Mouse (Mus musculus): Measurements from ENCODE around the gene Acsm4. TPM values are rescaled to one million over a fixed set of nuclear protein-coding genes. Genes with fewer than 3 reads are reported as not detected.
"Not testable (repeated sequence)": the region's sequence is repeated elsewhere in the genome, so short reads cannot be mapped to it uniquely, and the experiment has no call there.

Acsm4 gene
- not detected in 2 replicates for total RNA-seq (2017)

- ATAC-seq (replicated peaks; ENCODE audit: low read depth, poor library complexity, severe bottlenecking) = no peak
These were observed at the start of gene Acsm4 for GRCm38 (mm10) chr7:119689726-119690125. TSS of gene Acsm4 (plus strand) at chr7:119690026.

GRCm38 (mm10) chr7:119642307-119642706, 47.5 kb upstream of the Acsm4 start:
- ATAC-seq (replicated peaks; ENCODE audit: low read depth, poor library complexity, severe bottlenecking) = no peak

GRCm38 (mm10) chr7:119667893-119668292, 21.9 kb upstream of the Acsm4 start:
- ATAC-seq (replicated peaks; ENCODE audit: low read depth, poor library complexity, severe bottlenecking) = no peak

- no peak for ATAC-seq (replicated peaks; ENCODE audit: low read depth, poor library complexity, severe bottlenecking)
These were observed 19.4 kb upstream of the Acsm4 start for GRCm38 (mm10) chr7:119670395-119670794.

GRCm38 (mm10) chr7:119670925-119671324, 18.9 kb upstream of the Acsm4 start:
- no peak for ATAC-seq (replicated peaks; ENCODE audit: low read depth, poor library complexity, severe bottlenecking)

- ATAC-seq (replicated peaks; ENCODE audit: low read depth, poor library complexity, severe bottlenecking) = peak; percentile 93
These were observed 16.4 kb upstream of the Acsm4 start for GRCm38 (mm10) chr7:119673465-119673864.

GRCm38 (mm10) chr7:119680107-119680506, 9.7 kb upstream of the Acsm4 start:
- no peak for ATAC-seq (replicated peaks; ENCODE audit: low read depth, poor library complexity, severe bottlenecking)

- no peak for ATAC-seq (replicated peaks; ENCODE audit: low read depth, poor library complexity, severe bottlenecking)
These were observed 7.1 kb upstream of the Acsm4 start for GRCm38 (mm10) chr7:119682699-119683098.

- no peak for ATAC-seq (replicated peaks; ENCODE audit: low read depth, poor library complexity, severe bottlenecking)
These were observed 2.5 kb downstream of the Acsm4 start for GRCm38 (mm10) chr7:119692302-119692701.

GRCm38 (mm10) chr7:119694926-119695325, 5.1 kb downstream of the Acsm4 start:
- ATAC-seq (replicated peaks; ENCODE audit: low read depth, poor library complexity, severe bottlenecking) = no peak

GRCm38 (mm10) chr7:119714111-119714510, 24.3 kb downstream of the Acsm4 start:
- no peak for ATAC-seq (replicated peaks; ENCODE audit: low read depth, poor library complexity, severe bottlenecking)

- peak; percentile 94 for ATAC-seq (replicated peaks; ENCODE audit: low read depth, poor library complexity, severe bottlenecking)
These were observed 30.6 kb downstream of the Acsm4 start, which contains the start of gene Thumpd1 for GRCm38 (mm10) chr7:119720253-119720946. TSS of gene Thumpd1 (minus strand) at chr7:119720798.

- peak; percentile 37 for ATAC-seq (replicated peaks; ENCODE audit: low read depth, poor library complexity, severe bottlenecking)
These were observed 31.1 kb downstream of the Acsm4 start for GRCm38 (mm10) chr7:119720947-119721310.

GRCm38 (mm10) chr7:119727621-119728020, 37.8 kb downstream of the Acsm4 start:
- ATAC-seq (replicated peaks; ENCODE audit: low read depth, poor library complexity, severe bottlenecking) = no peak

- ATAC-seq (replicated peaks; ENCODE audit: low read depth, poor library complexity, severe bottlenecking) = not testable (repeated sequence)
These were observed 41.4 kb downstream of the Acsm4 start for GRCm38 (mm10) chr7:119731262-119731661.

GRCm38 (mm10) chr7:119738877-119739276, 49.1 kb downstream of the Acsm4 start:
- no peak for ATAC-seq (replicated peaks; ENCODE audit: low read depth, poor library complexity, severe bottlenecking)

- peak; percentile 63; the same call in 1 of the 2 replicates for ATAC-seq (replicated peaks; ENCODE audit: low read depth, poor library complexity, severe bottlenecking)
These were observed 50.1 kb downstream of the Acsm4 start for GRCm38 (mm10) chr7:119739798-119740468.

- ATAC-seq (replicated peaks; ENCODE audit: low read depth, poor library complexity, severe bottlenecking) = peak; percentile 80
These were observed 54.5 kb downstream of the Acsm4 start for GRCm38 (mm10) chr7:119744321-119744720.

GRCm38 (mm10) chr7:119745869-119746268, 56.0 kb downstream of the Acsm4 start:
- no peak for ATAC-seq (replicated peaks; ENCODE audit: low read depth, poor library complexity, severe bottlenecking)

GRCm38 (mm10) chr7:119748761-119749160, 58.9 kb downstream of the Acsm4 start:
- ATAC-seq (replicated peaks; ENCODE audit: low read depth, poor library complexity, severe bottlenecking) = no peak

- no peak for ATAC-seq (replicated peaks; ENCODE audit: low read depth, poor library complexity, severe bottlenecking)
These were observed 60.1 kb downstream of the Acsm4 start for GRCm38 (mm10) chr7:119749942-119750341.

- no peak for ATAC-seq (replicated peaks; ENCODE audit: low read depth, poor library complexity, severe bottlenecking)
These were observed 63.9 kb downstream of the Acsm4 start for GRCm38 (mm10) chr7:119753696-119754095.
